In the genomic region with DNA sequence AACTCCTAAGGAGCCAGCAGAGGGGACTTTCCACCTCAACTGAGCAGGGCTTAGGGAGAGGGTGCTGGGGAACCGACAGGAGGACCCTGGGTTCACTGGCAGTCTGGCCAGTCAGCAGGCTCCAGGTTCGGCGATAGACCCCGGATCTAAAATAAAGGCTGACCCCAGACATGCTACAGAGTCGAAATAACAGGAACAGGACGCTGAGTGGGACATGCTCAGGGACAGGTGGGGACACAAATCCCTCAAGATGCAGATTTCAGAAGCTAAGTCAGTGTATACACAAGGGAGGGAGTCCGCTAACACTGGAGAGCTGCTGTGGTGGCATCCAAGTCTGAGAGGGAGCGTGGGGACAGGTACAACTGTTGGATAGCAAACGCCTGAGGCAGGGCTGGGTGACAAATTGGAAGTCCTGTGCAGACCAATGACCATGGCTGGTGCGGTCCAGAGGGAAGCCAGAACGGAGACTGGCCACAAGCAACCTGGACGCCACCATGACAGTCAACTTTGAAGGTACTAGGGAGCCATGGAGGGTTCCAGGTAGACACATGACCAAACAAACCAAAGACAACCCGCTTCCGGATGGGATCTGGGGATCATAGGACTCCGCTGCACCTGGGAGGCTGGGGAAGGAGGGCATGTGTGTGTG, we compare ENCODE assay signal across 8 mouse cellular contexts. TPM values are rescaled to one million over a fixed set of nuclear protein-coding genes. Genes with fewer than 3 reads are reported as not detected.
DNase-seq lines count a peak whose midpoint lies in the region; ATAC-seq and TF ChIP-seq lines count a peak whose summit lies in the region.

No protein-coding gene starts in this region.

- no peak for TF ChIP-seq POLR2A in testis, adult 2 months (IDR thresholded peaks at IDR 0.05; ENCODE audit: control insufficient read depth, low read depth, low read length)

- no peak for TF ChIP-seq CTCF in gastrocnemius, adult 2 months (IDR thresholded peaks at IDR 0.05)
- no peak for TF ChIP-seq CTCF in testis, adult 2 months (IDR thresholded peaks at IDR 0.05; ENCODE audit: control insufficient read depth, insufficient read depth, insufficient replicate concordance, low read depth, low read length)

- H3K9ac ChIP-seq in limb, embryonic 13.5 days = peak overlapping the region; percentile 77
- H3K9ac ChIP-seq in stomach, embryonic 15.5 days = no peak overlapping the region

- H3K9me3 ChIP-seq in limb, embryonic 13.5 days = peaks cover 9% of the 10 kb centered on the region
- H3K9me3 ChIP-seq in stomach, embryonic 15.5 days = no peaks in the 10 kb centered on the region

- H3K4me2 ChIP-seq in limb, embryonic 13.5 days (replicated peaks) = peak overlapping the region; percentile 91
- H3K4me2 ChIP-seq in stomach, embryonic 15.5 days = peak overlapping the region; percentile 97

- H3K27ac ChIP-seq in gastrocnemius, adult 2 months = no peak overlapping the region
- no peak overlapping the region for H3K27ac ChIP-seq in testis, adult 2 months (ENCODE audit: control insufficient read depth, insufficient read depth, low read depth, low read length)
- H3K27ac ChIP-seq in limb, embryonic 13.5 days = peak overlapping the region; percentile 90; the same call in 1 of the 2 replicates
- peak overlapping the region; percentile 95 for H3K27ac ChIP-seq in stomach, embryonic 15.5 days

- peaks cover 20% of the 10 kb centered on the region for H3K4me1 ChIP-seq in testis, adult 2 months (ENCODE audit: control insufficient read depth, insufficient read depth, low read length)
- peaks cover 16% of the 10 kb centered on the region; the same call in 1 of the 2 replicates for H3K4me1 ChIP-seq in limb, embryonic 13.5 days
- peaks cover 18% of the 10 kb centered on the region for H3K4me1 ChIP-seq in stomach, embryonic 15.5 days

- H3K36me3 ChIP-seq in testis, adult 2 months (ENCODE audit: control insufficient read depth, insufficient read depth, low read length) = no peaks in the 10 kb centered on the region
- no peaks in the 10 kb centered on the region for H3K36me3 ChIP-seq in limb, embryonic 13.5 days
- no peaks in the 10 kb centered on the region for H3K36me3 ChIP-seq in stomach, embryonic 15.5 days

- no peak for ATAC-seq in limb, embryonic 13.5 days (ENCODE audit: low FRiP score, low read depth)
- ATAC-seq in stomach, embryonic 15.5 days (ENCODE audit: insufficient read depth, low FRiP score, low read depth) = no peak

- DNase-seq in gastrocnemius, adult 2 months = no peak
- no peak for DNase-seq in gastrocnemius, postnatal 4 days (ENCODE audit: low spot score in 2 of 2)
- no peak for DNase-seq in testis, postnatal 14 days (ENCODE audit: low spot score)
- no peak for DNase-seq in gastrocnemius, adult 18-20 months (ENCODE audit: low spot score)
- no peak for DNase-seq in layer of hippocampus, adult 9-10 months (ENCODE audit: low spot score)

- peak overlapping the region; percentile 91 for H3K4me3 ChIP-seq in gastrocnemius, adult 2 months
- peak overlapping the region; percentile 70 for H3K4me3 ChIP-seq in testis, adult 2 months (ENCODE audit: control insufficient read depth, low read depth, low read length)
- H3K4me3 ChIP-seq in limb, embryonic 13.5 days = peak overlapping the region; percentile 66
- H3K4me3 ChIP-seq in stomach, embryonic 15.5 days (replicated peaks) = peak overlapping the region; percentile 64

- peaks cover 3% of the 10 kb centered on the region; the same call in 1 of the 2 replicates for H3K27me3 ChIP-seq in testis, adult 2 months (ENCODE audit: control insufficient read depth, insufficient read depth, low read length)
- H3K27me3 ChIP-seq in limb, embryonic 13.5 days = peaks cover 35% of the 10 kb centered on the region
- H3K27me3 ChIP-seq in stomach, embryonic 15.5 days (replicated peaks) = peaks cover 23% of the 10 kb centered on the region

- 48% methylated on average over 15 of the region's 15 CpGs for WGBS in limb, embryonic 13.5 days
- WGBS in stomach, embryonic 15.5 days = 54% methylated on average over 15 of the region's 15 CpGs

- intact Hi-C loops in gastrocnemius, adult 2 months (cut with DNase I) = no loop called here

RNA-seq across cellular contexts. Expression of gene Znrf4, which starts 5.7 kb away (rescaled TPM):
- total RNA-seq in gastrocnemius, adult 2 months (2021) = not detected
- not detected for total RNA-seq in gastrocnemius, postnatal 4 days (2021)
- polyA plus RNA-seq in testis, adult 2 months (2012; rRNA removed) = 1,198 and 1,268 TPM in 2 replicates
- not detected in 2 replicates for polyA plus RNA-seq in limb, embryonic 13.5 days (2015; fragmentation: Nextera tagmentation; extraction: Ambion mirVana)
- not detected in 2 replicates for polyA plus RNA-seq in stomach, embryonic 15.5 days (2015; fragmentation: Nextera tagmentation; extraction: Ambion mirVana)
- not detected for total RNA-seq in gastrocnemius, adult 18-20 months (2021)

RNA-seq across cellular contexts. Expression of gene Ptprs, which starts 30.3 kb away (rescaled TPM):
- total RNA-seq in gastrocnemius, adult 2 months (2021) = 10 to 100 TPM; 29.6 to 43.1 TPM
- total RNA-seq in gastrocnemius, postnatal 4 days (2021) = 100 to 1,000 TPM; 115 TPM
- 63.4 and 68.8 TPM in 2 replicates for polyA plus RNA-seq in testis, adult 2 months (2012; rRNA removed)
- 100 and 106 TPM in 2 replicates for polyA plus RNA-seq in limb, embryonic 13.5 days (2015; fragmentation: Nextera tagmentation; extraction: Ambion mirVana)
- 71.8 and 81.2 TPM in 2 replicates for polyA plus RNA-seq in stomach, embryonic 15.5 days (2015; fragmentation: Nextera tagmentation; extraction: Ambion mirVana)
- total RNA-seq in gastrocnemius, adult 18-20 months (2021) = 10 to 100 TPM; 30.8 to 38.3 TPM

RNA-seq across cellular contexts. Expression of gene Gm20219, which starts 47.6 kb away (rescaled TPM):
- 1 to 10 TPM in 1 of 2 experiments, under 1 TPM in 1; 0.89 to 1.1 TPM for total RNA-seq in gastrocnemius, adult 2 months (2021)
- total RNA-seq in gastrocnemius, postnatal 4 days (2021) = 1 to 10 TPM in 1 of 2 experiments, under 1 TPM in 1; 0.83 to 1.4 TPM
- 2.0 and 2.3 TPM in 2 replicates for polyA plus RNA-seq in testis, adult 2 months (2012; rRNA removed)
- polyA plus RNA-seq in limb, embryonic 13.5 days (2015; fragmentation: Nextera tagmentation; extraction: Ambion mirVana) = 2.5 and 2.6 TPM in 2 replicates
- 9.5 and 10.7 TPM in 2 replicates for polyA plus RNA-seq in stomach, embryonic 15.5 days (2015; fragmentation: Nextera tagmentation; extraction: Ambion mirVana)
- under 1 TPM; 0.28 to 0.84 TPM for total RNA-seq in gastrocnemius, adult 18-20 months (2021)

Comparison
In these comparisons a context has a peak if more than half of its experiments do, and no peak if none do; other contexts are left out.
1. H3K27ac ChIP-seq: peak in limb, embryonic 13.5 days (single experiment) and stomach, embryonic 15.5 days (single experiment); none in gastrocnemius, adult 2 months (single experiment) and testis, adult 2 months (single experiment).
2. Peak in every context shown above with its lines, with median percentiles within 50 percentile points of each other: H3K4me3 ChIP-seq.